Mouse (Mus musculus): ENCODE measurements around the gene Sms.

Sms gene

GRCm38 (mm10) chrX:157449000-157449399 lies 43.1 kb downstream of the Sms start:
- DNase-seq (ENCODE audit: low spot score in 2 of 2), result no peak

- DNase-seq (ENCODE audit: low spot score in 2 of 2), result no peak
These were observed 44.7 kb downstream of the Sms start for GRCm38 (mm10) chrX:157447431-157447830.

- no peak for DNase-seq (ENCODE audit: low spot score in 2 of 2)
These were observed 57.3 kb downstream of the Sms start for GRCm38 (mm10) chrX:157434768-157435167.

GRCm38 (mm10) chrX:157419451-157419850 lies 72.6 kb downstream of the Sms start:
- DNase-seq (ENCODE audit: low spot score in 2 of 2), result no peak

- no peak for DNase-seq (ENCODE audit: low spot score in 2 of 2)
These were observed 76.9 kb downstream of the Sms start, which contains the start of gene Phex for GRCm38 (mm10) chrX:157415212-157415611. TSS of gene Phex (minus strand) at chrX:157415312.

GRCm38 (mm10) chrX:157404919-157405318 lies 87.2 kb downstream of the Sms start:
- DNase-seq (ENCODE audit: low spot score in 2 of 2), result no peak
